Mouse (Mus musculus) stomach, postnatal 0 days (tissue): ENCODE results near the gene Ptov1.

Source experiments
- CTCF ChIP-seq: IDR thresholded peaks from 2 replicates; pipeline ENCODE4 v1.5.1; 2016; ENCODE audit warnings: antibody characterized with exemption, low read depth, mild to moderate bottlenecking, moderate library complexity
- EP300 ChIP-seq: optimal IDR thresholded peaks from 2 replicates; pipeline ENCODE3; 2016; ENCODE audit warnings: antibody characterized with exemption

GRCm38 (mm10) chr7:44853065-44853464, 16.5 kb downstream of the Ptov1 start:
- TF ChIP-seq CTCF (no peak), EP300 (no peak)
